Mouse (Mus musculus) kidney, postnatal 4 days (tissue): ENCODE results near the gene H2afx.
"Not testable (repeated sequence)": the region's sequence is repeated elsewhere in the genome, so short reads cannot be mapped to it uniquely, and the experiment has no call there.

Experiments
- DNase-seq, 2 experiments: peaks; one replicate each; pipeline ENCODE4 v3.0.0; 2021; ENCODE audit warnings: mixed read lengths in 2 of 2

H2afx gene

DNA sequence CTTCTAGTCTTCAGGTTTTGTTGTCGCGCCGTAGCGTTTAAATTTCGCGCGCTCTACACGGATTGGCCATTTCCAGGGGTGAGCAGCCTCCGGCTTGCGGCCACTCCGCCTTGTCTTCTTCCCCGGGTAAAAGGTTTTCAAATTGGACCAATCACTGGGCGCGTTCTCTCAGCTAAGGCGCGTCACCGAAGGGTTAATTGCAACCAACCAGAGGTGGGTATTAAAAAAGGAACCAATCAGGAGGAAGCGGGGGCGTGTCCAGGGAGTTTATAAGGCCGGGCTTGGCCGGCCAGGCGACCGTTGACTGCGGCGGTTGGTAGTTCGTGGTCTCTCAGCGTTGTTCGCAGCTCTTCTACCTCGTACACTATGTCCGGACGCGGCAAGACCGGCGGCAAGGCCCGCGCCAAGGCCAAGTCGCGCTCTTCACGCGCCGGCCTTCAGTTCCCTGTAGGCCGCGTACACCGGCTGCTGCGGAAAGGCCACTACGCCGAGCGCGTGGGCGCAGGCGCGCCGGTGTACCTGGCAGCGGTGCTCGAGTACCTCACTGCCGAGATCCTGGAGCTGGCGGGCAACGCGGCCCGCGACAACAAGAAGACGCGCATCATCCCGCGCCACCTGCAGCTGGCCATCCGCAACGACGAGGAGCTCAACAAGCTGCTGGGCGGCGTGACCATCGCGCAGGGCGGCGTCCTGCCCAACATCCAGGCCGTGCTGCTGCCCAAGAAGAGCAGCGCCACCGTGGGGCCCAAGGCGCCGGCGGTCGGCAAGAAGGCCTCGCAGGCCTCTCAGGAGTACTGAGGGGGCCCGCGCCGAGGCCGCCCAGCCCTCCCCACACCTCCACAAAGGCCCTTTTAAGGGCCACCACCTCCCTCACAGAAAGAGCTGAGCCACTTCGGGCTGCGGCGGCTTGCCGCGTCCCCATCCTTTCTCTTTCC, at the start of gene H2afx:
Gene H2afx, plus strand, starts transcription at position 299 of the 935 bp plus-strand sequence.
- peak; percentile 97 to 99 for DNase-seq

DNA sequence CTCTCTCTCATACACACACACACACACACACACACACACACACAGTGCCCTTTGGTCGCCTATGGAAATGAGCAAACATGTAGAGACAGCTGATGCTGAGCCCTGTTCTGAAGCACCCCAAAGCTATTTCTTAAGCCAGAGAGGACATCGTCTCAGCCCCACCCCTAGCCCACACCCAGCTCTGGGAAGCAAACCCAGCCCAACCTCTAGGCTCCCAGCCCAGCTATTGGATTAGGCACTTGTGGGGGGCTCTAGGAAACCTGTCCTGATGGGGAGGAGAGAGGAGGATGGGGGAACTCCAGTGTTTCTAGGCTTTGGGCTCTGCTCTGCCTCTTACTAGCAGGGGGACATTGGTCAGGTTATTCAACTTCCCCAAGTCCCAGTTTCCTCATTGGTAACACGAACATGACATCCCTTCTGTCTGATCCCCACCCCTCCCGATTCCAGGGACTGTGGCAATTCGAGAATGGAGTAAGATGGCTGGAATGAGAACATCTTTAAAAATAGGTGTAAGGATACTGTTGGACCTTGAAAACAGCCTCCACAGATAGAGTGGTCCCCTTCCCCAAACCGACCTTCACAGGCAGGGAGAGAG, 48.1 kb upstream of the H2afx start:
- peak in 1 of 2 experiments; percentile 22 for DNase-seq

DNA sequence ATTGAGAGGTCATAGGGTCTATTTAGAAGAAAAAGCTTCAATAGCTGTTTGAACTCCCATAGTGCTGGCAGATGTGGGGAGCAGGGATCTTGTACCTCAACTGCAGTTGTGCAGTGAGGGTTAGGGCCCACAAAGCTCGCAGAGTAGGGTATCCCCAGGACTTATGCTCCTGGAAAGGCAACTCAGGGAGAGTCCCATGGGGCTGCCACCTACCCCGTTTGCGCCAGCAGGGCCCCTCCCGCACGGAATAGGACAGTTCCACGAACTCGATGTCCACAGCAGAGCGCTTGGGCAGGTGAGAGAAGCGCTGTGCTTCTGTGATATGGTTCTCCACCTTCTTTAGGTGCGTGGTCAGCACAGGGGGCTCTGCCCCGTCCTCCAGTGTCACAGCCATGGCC, 47.5 kb upstream of the H2afx start:
- no peak for DNase-seq

DNA sequence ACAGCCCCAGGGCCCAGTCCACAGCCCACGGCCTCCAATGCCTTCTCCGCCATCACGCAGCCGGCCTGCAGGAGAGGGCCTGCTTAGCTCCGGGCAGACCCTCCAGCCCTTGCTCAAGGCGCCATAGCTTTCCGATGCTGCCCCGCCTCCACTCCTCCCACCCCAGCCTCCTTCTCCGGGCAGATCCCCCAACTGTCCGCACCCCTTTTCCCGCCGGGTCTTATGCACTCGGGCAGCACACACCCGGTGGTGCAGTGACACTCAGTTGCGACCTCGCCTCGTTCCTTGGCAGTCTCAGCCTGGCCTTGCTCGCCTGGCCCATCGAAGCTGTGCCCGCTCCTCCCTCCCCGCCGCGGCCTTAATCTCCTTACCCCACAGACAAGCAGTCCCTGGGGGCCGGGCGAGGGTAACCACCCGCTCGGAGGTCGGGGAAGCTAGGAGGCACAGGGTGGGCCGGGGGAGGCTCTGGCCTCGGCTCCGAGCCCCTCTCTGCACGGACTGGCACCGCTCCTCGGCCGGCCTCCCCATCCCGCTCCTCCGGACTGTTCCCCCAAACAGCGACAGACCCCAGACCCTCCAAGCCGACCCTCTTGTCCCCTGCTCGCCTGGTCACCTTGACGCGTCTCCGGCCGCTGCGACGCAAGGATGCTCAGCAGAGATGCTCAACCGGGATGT, 47.0 kb upstream of the H2afx start:
- DNase-seq: peak; percentile 43 to 46

DNA sequence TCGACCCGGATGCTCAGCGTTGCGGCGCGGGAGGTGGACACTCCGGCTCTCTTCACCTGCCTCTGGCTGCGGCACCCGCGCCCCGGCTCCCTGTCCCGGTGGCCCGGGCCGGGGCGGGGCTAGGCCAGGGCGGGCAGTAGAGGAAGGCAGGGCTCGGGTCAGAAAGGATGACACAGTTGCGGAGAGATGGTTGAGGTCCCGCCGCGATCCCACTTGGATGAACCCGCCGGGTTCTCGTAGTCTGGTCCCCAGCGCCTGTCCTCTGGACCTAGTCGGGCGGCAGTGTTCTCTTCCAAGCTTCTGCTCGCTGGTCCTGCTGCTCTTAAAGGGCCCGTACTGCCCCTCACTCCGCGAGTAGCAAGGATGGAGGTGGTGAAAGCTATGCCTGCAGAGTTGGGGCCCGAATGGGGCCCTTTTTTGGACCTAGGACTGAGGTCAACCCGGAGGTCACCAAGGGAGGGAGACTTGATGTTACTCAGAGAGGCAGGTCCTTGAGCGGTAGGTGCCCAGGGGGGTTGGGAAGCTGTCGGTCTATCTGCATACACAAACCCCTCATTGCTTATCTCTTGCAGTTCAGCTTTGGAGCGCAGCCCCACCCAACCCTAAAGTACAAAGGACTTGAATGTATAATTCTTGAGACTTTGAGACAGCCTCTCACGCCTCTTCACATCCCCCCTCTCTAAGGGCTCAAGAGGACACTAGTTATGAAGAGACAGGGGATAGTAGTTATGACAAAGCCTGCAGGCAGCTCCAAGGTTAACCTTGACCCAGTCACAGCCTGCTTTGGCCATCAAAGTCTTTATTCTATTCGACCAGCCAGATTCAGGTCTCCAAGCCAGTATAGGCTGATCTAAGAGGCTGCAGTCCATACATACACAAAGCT, 46.2 kb upstream of the H2afx start, which contains the start of gene Abcg4:
Gene Abcg4, minus strand, starts transcription at position 540 of the 883 bp plus-strand sequence.
- peak; percentile 46 to 59 for DNase-seq

DNA sequence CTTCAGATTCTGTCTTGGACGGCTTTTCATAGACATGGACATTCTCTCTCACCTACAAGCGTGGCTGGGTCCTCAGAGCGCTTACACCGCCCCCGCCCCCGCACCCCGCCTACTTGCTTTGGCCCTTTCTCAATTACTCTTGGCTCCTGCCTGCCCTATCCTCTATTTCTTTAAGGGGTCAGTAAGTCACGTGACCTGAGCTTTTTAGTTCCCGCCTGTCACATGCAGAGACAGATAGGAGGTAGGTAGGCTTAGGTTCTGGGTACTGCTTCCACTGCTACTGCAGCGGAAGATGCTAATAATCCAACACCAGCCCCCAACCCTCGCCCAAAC, 45.6 kb upstream of the H2afx start:
- peak in 1 of 2 experiments; percentile 13 for DNase-seq

DNA sequence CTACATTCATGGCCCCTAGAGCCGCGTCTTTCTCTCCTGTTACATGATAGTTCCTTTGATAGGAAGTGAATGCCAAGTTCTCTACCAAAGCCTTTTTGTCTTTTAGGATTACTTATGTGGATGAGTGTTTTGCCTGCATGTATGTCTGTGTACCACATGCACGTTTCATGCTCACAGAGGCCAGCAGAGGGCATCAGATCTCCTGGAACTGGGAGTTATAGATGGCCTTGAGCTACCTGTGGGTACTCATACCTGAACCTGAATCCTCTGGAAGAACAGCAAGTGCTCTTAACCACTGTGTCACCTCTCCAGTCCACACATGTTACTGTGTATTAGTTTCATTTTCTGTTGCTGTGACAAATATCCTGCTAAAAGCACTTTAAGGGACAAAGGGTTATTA, 42.0 kb upstream of the H2afx start:
- peak; percentile 67 to 73 for DNase-seq

DNA sequence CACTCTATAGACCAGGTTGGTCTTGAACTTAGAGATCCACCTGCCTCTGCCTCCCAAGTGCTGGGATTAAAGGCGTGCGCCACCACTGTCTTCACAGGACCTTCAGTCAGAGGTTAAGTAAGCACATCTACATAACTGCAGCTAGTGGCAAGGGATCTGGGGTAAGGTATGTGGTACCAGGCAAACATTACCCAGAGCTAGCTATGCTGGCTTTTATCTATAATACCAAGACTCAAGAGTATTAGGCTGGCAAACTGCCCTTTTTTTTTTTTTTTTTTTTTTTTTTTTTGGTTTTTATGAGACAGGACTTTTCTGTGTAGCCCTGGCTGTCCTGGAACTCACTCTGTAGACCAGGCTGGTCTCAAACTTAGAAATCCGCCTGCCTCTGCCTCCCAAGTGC, 34.5 kb upstream of the H2afx start:
- DNase-seq: not testable (repeated sequence)

DNA sequence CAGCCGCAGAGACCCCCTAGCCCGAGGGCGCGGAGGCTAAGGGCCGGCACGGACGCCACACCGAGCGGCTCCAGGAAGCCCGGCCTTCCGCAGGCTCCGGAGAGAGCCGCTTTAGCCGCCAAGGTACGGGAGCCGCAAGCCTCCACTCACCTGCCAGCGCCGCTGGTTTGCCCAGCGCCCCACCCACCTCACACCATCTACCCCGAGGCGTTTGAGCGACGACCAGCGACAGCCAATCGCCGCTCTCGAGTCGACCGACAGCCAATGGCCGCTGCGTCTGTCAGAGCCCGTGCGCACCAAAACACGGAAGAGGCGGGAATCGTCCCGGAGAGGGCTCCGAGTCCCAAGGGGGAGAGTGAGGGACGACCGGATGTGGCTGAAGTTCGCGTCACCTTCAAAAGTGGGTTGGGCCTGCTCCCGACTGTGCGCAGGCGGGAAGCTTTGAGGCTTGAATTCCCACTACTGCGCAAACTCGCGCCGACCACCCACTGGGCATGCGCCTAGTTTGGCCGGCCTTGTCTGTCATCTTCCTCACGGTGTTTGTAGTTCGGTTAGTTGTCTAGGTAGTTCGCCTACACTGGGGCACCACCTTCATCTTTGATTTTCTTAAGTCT, 28.9 kb upstream of the H2afx start, which contains the start of gene Hinfp:
Gene Hinfp, minus strand, starts transcription at position 206 of the 614 bp plus-strand sequence.
- DNase-seq: peak; percentile 98 to 99

DNA sequence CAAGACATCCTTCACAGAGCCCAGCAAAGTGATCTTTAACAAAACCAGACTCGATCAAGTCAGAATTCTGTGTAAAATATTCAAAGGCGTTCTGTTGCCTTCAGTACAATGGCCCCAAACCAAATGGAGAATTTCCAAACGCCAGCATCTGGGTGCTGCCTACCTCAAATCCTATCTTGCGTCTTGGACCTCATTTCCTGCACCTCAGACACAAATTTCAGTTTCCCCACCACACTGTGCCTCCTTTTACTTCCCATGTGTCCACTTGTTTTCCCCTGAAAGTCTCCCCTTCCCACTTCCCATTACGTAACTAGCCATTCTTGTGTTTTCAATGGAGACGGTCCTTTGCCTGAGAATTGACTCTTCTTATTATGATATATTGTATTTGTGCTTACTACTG, 28.0 kb upstream of the H2afx start:
- DNase-seq: no peak

DNA sequence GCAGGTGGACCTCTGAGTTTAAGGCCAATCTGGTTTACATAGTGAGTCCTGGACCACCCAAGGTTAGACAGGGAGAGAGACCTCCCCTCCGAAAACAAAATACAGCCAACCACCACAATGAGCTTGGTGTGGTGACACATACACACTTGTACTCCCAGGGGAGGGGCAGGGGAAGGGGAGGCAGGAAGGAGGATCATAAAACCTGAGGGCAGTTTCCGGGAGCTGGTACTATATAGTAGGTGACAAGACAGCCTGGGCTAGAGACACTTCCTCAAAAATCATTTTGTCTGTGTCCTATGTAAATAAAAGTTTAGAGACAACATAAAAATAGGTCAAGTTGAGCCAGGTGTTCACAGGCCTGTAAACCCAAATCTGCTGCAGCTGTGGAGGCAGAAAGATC, 27.2 kb upstream of the H2afx start:
- no peak for DNase-seq

DNA sequence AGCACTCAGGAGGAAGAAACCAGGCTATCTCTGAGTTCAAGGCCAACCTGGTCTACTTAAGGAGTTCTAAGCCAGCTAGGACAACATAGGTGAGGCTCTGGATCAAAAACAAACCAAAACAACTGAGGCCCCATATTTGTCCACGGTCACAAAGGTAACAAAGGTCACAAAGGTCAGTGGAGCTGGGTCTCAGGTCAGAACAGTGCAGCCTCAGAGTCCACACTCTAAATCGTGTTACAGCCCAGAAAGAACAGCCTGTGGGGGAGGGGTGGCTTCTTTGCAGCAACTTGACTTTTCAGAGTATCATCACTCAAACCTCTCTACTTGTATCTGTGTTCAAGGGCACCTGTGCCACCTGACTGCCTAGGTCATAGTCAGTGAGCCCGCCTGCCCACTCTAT, 24.7 kb upstream of the H2afx start:
- DNase-seq: no peak

DNA sequence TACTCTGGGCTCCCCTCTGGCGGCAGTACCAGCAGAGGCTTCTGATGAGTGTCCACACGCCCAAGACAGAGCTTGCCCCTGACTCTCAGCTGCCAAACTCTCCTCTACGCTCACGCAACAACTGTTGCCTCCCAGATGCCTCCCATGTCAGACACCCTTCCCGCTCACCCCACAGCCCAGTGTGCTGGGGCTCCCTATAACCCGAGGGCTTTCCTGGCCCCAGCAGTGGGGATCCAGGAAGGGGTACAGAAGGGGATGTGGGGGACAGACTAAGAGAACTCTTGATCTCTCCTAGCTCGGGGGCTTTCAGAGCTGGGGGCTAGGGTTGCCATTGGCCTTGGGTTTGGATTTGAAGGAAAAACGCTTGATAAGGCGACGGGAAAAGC, 23.8 kb upstream of the H2afx start:
- DNase-seq: peak in 1 of 2 experiments; percentile 25

DNA sequence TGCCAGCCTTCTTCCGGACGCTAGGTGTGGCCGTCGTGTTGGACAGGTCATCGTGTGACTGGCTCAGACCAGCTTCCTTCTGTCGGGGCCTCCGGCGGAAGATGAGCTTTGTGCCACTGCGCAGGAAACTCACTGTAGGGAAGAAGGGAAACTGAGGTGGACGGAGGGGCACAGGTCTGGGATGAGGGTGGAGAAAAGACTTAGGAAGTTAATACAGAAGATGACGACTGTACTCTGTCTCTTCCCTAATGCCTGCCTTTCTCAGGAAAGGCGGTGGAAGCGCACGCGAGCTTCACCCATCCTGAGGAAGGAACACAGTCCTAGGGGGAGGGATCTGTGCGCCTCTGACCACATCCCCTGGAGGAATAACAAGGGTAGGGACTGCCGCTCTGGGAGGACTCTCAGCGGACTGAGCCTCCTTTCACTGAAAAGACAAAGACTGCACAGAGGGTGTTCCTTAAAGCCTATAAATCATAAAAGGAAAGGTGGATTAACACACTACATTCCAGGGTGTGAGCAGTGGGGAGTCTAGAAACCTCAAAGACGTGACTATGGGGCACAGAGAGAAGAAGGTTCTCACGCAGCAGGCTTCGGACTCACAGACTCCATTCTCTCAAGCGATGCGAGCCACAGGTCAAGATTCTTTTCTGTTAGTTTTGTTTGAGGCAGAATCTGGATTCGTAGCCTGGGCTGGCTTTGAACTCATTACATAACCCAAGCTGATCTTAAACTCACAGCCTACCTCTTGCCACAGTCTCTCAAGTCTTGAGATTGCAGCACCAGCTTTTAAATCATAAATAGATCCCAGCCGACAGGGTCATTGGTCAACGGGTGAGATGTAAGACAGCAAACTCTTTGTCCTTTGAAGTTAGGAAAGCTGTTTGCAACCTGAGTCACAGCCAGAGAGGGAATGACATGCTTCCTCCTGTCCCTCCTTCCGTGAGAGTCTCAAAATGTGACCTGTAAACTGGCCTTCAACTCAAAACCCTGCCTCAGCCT, 23.1 kb upstream of the H2afx start:
- DNase-seq: peak; percentile 45 to 67

DNA sequence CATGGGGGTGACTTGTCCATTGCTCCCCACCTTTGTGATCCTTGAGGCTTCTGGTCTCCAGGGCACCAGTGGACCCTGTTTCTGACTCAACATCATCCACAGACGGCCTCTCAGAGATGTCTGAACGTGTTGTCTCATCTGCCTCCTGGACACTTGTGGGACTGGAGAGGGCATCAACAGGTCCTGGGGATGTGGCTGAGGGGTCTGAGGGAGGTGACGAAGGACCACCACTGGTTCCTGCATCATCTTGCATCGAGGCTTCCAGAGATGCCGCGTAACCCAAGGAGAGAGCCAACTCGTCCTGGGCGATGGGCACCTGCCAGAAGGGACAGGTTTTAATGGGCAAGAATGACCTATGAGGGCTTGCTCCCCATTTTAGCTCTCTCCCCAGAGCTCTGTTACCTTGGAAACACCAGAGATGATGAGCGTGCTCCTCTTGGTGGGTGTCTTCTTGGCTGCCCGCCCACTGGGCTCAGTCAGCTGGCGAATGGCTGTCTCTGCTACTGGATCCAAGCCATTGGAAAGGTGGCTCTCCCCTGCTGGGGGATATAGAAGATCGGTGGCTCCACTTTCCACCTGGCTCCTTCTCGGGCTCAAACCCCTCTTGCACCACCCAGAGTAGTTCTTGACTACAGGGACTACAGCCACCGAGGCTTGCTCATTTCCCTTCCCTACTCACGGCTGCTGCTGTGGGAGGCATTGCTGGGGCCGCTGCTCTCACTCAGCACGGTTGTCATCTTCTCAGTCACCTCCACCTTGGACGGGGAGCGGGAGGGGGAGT, 20.8 kb upstream of the H2afx start:
- no peak for DNase-seq

DNA sequence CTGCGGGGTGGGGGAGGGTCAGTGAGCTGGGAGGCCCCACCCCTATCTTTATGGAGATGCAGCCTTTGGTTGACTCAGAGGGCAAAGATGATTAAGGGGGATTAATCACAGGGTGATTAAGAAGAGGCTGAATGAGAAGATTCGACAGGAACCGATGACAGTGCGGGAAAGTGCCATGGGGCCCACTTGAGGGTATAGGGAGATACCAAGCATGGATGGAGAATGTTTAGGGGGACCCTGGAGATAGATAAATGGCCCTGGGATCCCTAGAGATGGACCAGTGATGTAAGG, 20.3 kb upstream of the H2afx start:
- DNase-seq: no peak

DNA sequence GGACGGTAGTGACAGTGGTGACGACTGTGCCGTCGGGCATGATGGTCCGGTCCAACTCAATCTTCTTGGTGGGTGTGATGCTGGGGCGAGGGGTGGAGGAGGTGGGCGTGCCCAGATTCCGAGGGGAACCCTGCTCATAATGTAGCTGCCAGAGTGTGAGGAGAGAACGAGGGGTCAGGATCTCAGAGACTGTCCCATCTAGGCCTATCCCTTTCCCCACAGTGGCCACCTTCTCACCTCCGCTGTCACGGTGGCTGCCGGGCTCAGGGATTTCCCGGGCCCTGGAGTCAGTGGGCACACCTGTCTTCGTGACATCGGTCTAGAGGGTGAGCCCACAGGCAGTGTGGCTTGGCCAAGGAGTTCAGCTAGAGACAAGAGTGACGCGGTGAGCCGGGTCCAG, 19.6 kb upstream of the H2afx start:
- DNase-seq: no peak

DNA sequence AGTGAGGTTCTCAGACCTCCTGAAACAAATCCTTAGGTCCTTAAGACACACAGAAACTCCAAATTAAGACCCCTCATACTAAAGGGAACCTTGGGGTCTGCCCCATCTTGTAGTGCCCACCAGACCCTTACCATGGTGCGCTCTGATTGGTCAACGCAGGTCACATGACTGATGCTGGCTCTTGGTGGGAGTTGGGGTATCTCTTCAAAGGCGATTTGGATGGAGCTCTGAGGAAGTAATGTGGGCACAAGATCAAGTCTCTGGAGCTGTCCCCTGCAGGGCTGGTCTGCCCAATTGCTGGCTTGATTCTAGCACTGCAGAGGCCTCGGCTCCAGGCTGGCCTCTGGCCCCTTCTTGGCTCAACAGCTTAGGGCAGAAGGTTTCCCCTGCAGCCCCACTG, 17.0 kb upstream of the H2afx start:
- no peak for DNase-seq

DNA sequence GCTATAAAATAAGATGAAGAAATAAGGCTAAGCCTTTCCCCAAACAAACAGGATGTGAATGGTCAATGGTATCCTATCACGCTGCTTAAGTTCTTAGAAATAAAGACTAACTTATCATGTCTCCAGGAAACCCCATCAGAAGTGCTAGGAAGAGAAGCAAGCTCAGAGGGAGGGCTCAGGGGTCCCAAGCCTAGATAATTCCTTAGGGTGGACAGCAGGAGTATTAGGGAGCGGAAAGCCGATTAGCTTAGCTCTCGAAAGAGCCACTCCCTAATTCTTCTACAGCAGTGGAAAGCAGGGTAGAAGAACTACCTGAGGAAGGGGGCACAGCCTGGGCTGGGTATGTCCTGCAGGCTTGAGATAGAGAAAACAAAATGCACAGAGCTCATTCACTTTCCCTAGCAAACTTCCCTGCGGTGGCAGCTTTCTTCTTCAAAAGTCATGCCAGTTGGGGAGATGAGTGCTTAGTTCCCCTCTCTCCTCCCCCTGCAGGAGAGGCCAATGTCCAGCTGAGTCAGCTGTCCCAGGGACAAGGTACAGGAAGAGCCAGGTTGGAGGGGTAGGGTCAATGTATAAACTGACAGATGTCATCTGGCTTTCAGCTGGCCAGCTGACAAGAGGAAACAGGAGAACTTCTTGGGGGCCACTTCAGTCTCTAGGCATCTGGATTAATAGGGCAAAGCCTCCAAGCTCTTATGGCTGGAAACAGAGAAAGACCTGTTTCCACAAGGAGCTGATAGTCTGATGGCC, 16.2 kb upstream of the H2afx start:
- DNase-seq: peak; percentile 32 to 58

DNA sequence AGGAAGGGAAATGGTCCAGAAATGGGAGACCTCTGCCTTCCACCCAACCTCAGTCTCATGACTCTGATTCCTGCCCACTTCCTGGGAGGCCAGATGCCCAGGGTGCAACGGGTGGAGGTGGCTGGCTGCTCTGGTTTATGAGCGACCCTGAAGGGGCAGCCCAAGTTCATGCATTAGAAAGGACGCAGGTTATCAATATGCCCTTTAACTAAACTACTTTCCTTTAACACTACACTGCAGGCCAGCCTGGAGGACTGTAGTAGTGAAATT, 15.7 kb upstream of the H2afx start:
- DNase-seq: peak; percentile 21 to 40
